Mouse (Mus musculus): ENCODE measurements around the gene Nhlh1. TPM values are rescaled to one million over a fixed set of nuclear protein-coding genes. Genes with fewer than 3 reads are reported as not detected.

The Nhlh1 gene
- total RNA-seq (2012; rRNA removed): not detected in 2 replicates
- not detected for polyA plus RNA-seq (2012; ENCODE audit: insufficient read depth in 1 of 2, insufficient read length in 2 of 2, low read depth in 1 of 2, low replicate concordance in 2 of 2, missing spikeins in 1 of 2)

DNA sequence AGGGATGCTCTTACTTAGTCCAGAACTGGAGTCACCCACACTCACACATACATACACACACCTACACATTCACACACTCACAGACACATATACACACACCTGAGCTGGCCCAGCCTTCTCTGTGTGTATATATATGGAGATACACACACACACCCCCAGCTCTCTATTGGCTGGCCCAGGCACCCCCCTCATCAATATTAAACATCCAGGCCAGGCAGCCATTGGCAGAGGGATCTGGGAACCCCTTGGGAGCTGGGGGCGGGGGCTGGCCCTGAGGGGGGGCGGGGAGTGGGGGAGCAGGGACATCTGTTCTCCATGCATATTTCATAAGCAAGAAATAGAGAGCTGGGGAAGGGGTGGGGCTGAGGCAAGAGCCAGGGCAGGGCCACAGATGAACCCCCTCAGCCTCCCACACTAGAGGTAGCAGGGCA is at the start of gene Nhlh1:
Gene Nhlh1, minus strand, starts transcription at position 83 of the 431 bp plus-strand sequence.
- TF ChIP-seq ZKSCAN1 (IDR thresholded peaks at IDR 0.05; ENCODE audit: low read depth, low read length) (no peak), MYB (IDR thresholded peaks at IDR 0.05; ENCODE audit: low read depth, low read length) (no peak)
- Histone ChIP-seq H3K9me3 (replicated peaks; ENCODE audit: insufficient read depth, low read length) (no peaks in the 10 kb centered on the region), H3K27ac (ENCODE audit: control insufficient read depth, low read depth, low read length) (no peak within 1 kb of the TSS), H3K79me2 (ENCODE audit: control insufficient read depth, insufficient read depth, low read length, poor library complexity) (no peaks in the 10 kb centered on the region), H3K27me3 (ENCODE audit: control insufficient read depth in 1 of 2, insufficient read depth in 2 of 2, low read length in 2 of 2) (no peaks in the 10 kb centered on the region; a peak in 1 of 4 replicates), H3K4me3 (ENCODE audit: control insufficient read depth in 1 of 2, insufficient read depth in 1 of 2, low read depth in 2 of 2, low read length in 2 of 2) (no peak within 1 kb of the TSS), H3K36me3 (ENCODE audit: control insufficient read depth in 1 of 2, insufficient read depth in 2 of 2, low read length in 2 of 2) (no peaks in the 10 kb centered on the region; a peak in 1 of 4 replicates), H3K9ac (ENCODE audit: control insufficient read depth, low read depth, low read length, poor library complexity, severe bottlenecking) (no peak within 1 kb of the TSS), H3K4me1 (ENCODE audit: control insufficient read depth in 1 of 2, insufficient read depth in 2 of 2, low read length in 2 of 2) (no peaks in the 10 kb centered on the region)
- no peak for DNase-seq (ENCODE audit: low read depth, low spot score)

DNA sequence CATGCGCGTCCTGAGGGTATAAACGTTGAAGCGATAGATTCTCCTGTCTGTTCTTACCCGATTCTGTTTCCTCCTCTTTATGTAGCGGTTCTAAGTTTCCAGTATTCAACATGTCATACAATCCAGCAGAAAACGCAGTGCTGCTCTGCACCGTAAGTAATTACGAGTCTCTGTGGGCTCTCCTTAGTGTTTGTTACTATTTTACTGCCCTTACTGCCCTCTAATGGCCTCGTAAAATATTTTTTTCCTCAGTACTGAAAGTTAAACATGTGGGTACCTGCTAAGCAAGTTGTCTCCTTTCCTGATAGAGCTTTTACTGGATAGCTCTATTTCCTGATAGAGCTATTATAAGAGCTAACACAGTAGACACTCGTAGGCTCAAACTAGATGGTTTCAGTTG is 47.7 kb upstream of the Nhlh1 start:
- no peak overlapping the region for H3K4me3 ChIP-seq (ENCODE audit: control insufficient read depth in 1 of 2, insufficient read depth in 1 of 2, low read depth in 2 of 2, low read length in 2 of 2)
- H3K79me2 ChIP-seq (ENCODE audit: control insufficient read depth, insufficient read depth, low read length, poor library complexity): no peaks in the 10 kb centered on the region
- no peak for DNase-seq (ENCODE audit: low read depth, low spot score)
- H3K9me3 ChIP-seq (replicated peaks; ENCODE audit: insufficient read depth, low read length): no peaks in the 10 kb centered on the region
- TF ChIP-seq ETS1 (IDR thresholded peaks at IDR 0.05; ENCODE audit: low read depth, low read length) (no peak), HCFC1 (IDR thresholded peaks at IDR 0.05; ENCODE audit: low read depth, low read length) (no peak), CHD2 (IDR thresholded peaks at IDR 0.05; ENCODE audit: low read length) (no peak), E2F4 (IDR thresholded peaks at IDR 0.05; ENCODE audit: borderline replicate concordance, low read depth, low read length) (no peak), POLR2A (IDR thresholded peaks at IDR 0.05; ENCODE audit: control insufficient read depth in 1 of 2, insufficient read depth in 1 of 2, low read depth in 1 of 2, low read length in 2 of 2, poor library complexity in 1 of 2) (no peak), ELF1 (IDR thresholded peaks at IDR 0.05; ENCODE audit: low read depth, low read length) (no peak), CTCF (IDR thresholded peaks at IDR 0.05 in 2 of 3, conservative IDR thresholded peaks at IDR 0.05 in 1 of 3; ENCODE audit: control insufficient read depth in 1 of 3, insufficient read depth in 1 of 3, low read depth in 2 of 3, low read length in 3 of 3, poor library complexity in 1 of 3, severe bottlenecking in 1 of 3) (no peak; a peak in 1 of 6 replicates), GATA1 (IDR thresholded peaks at IDR 0.05; ENCODE audit: low read depth, low read length) (no peak), TBP (IDR thresholded peaks at IDR 0.05; ENCODE audit: low read depth, low read length) (no peak), MXI1 (IDR thresholded peaks at IDR 0.05; ENCODE audit: low read depth, low read length) (no peak), RCOR1 (IDR thresholded peaks at IDR 0.05; ENCODE audit: low read depth, low read length) (no peak), POLR2AphosphoS5 (IDR thresholded peaks at IDR 0.05; ENCODE audit: borderline replicate concordance, low read depth, low read length) (no peak), KAT2A (conservative IDR thresholded peaks at IDR 0.05; ENCODE audit: low read depth, low read length) (no peak), CHD1 (IDR thresholded peaks at IDR 0.05; ENCODE audit: low read depth, low read length) (no peak), ZC3H11A (IDR thresholded peaks at IDR 0.05; ENCODE audit: low read depth, low read length) (no peak), MYC (IDR thresholded peaks at IDR 0.05; ENCODE audit: low read depth, low read length) (no peak), ZKSCAN1 (IDR thresholded peaks at IDR 0.05; ENCODE audit: low read depth, low read length) (no peak), UBTF (IDR thresholded peaks at IDR 0.05; ENCODE audit: borderline replicate concordance, insufficient read depth, low read depth, low read length) (no peak), MAFK (IDR thresholded peaks at IDR 0.05; ENCODE audit: borderline replicate concordance, low read depth, low read length) (no peak), NELFE (IDR thresholded peaks at IDR 0.05; ENCODE audit: low read depth, low read length) (no peak)
- H3K27ac ChIP-seq (ENCODE audit: control insufficient read depth, low read depth, low read length): no peak overlapping the region
- H3K36me3 ChIP-seq (ENCODE audit: control insufficient read depth in 1 of 2, insufficient read depth in 2 of 2, low read length in 2 of 2): peaks cover 0 to 43% of the 10 kb centered on the region in 2 experiments; a peak in 2 of 4 replicates
- H3K27me3 ChIP-seq (ENCODE audit: control insufficient read depth in 1 of 2, insufficient read depth in 2 of 2, low read length in 2 of 2): no peaks in the 10 kb centered on the region
- H3K9ac ChIP-seq (ENCODE audit: control insufficient read depth, low read depth, low read length, poor library complexity, severe bottlenecking): no peak overlapping the region
- no peaks in the 10 kb centered on the region for H3K4me1 ChIP-seq (ENCODE audit: control insufficient read depth in 1 of 2, insufficient read depth in 2 of 2, low read length in 2 of 2)

Data from MEL (cell line).